Mouse (Mus musculus): ENCODE data around the gene Tbrg4.

The Tbrg4 gene

DNA sequence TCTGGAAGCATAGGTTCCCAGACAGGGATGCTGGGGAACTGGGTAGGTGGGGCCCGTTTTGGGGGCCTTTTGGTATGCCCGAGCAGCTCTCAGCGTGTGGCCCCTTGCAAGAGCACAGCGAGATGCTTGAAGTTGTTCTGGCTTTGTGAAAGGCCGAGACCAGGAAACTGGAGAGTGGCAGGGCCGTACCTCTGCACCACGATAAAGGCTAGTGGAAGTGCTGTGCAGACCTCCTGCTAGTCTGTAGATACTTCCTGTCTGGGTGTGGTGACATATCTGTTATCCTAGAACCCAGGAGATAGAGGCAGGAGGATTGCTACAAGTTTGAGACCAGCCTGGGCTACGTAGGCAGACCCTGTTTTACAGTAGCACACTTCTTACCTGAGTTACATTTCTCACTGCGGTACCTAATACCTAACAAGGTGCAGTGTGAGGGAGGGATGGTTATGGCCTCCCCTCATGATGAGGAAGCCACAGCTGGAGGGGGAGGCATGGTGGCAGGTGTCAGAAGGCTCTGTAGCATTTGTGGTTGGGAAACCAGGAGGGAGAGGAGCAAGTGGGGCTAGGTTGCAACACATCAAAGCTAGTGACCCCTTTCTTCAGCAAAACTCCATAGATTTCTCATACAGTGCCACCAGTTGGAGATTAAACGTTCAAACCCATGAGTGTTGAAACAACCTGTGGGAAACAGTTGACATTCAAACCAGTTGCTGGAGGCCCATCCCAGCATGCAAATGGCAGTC lies 34.8 kb downstream of the Tbrg4 start:
- DNase-seq (ENCODE audit: low read depth, low spot score), result no peak

DNA sequence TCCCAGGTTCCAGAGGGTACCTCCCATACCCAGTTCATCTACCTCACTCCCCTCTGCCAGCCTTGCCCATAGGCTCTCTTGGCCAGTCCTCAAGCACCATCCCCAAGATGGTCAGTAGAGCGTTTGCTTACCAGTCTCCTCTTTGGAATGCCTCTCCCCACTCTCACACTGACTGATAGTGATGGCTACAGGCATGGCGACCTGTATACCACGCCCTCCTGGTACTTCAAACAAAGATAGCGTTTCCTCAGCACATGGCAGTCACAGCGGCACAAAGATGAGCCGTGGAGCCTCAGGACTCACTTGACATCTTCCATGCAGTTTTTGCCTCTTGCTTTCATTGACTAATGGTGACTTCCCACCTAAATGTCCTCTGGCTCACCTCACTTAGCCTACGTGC lies 36.0 kb downstream of the Tbrg4 start:
- DNase-seq (ENCODE audit: low read depth, low spot score), result no peak

DNA sequence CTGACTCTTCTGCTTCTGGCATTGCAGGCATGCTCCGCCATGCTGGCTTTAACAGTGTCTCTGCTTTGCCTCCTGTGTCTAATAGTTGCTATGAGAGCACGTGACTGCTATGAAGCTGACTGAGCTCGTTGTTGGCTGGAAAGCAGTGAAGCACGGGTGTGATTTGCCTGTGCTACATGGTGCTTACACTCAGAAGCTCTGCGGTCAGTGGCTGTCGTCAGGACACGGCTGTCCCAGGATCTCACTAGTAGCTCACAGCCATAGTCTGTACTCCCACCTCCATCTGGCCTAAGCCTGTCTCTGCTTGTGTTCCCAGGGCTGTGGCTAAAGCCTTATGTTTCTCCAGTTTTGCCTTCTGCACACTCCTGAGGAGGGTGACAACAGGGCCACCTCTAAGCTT lies 37.6 kb downstream of the Tbrg4 start:
- peak; percentile 84 for DNase-seq (ENCODE audit: low read depth, low spot score)

DNA sequence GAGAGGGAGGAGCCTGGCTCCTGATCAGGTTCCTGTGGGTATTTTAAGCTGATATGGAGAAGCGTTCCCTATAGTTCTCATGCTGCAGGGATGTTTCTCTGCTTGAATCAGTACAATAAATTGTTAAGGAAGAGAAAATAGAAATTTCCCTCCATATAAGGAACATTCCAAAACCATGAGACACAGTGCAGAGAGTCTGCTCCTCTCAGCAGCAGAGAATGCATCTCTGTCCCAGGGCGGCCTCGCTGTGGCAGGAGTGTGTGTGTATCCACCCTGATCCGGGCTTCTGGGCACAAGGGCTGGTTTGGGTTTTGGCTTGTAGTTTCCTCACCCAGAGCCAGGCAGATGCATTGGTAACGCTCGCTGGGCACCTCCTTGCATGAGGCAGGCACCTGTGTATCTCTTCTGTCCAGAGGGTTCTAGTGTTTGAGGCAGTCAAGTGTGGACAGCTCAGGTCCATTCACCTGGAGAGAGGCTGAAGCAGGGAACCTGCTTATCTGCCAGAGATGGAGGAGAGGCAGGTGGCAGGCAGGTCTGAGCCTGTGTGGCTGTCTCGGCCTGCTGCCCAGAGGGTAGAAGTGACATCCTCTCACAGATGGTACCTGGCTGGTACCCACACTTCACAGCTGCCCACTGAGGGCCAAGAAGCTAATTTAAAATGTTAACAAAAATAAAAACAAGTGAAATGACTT lies 38.5 kb downstream of the Tbrg4 start:
- peak; percentile 91 for DNase-seq (ENCODE audit: low read depth, low spot score)

DNA sequence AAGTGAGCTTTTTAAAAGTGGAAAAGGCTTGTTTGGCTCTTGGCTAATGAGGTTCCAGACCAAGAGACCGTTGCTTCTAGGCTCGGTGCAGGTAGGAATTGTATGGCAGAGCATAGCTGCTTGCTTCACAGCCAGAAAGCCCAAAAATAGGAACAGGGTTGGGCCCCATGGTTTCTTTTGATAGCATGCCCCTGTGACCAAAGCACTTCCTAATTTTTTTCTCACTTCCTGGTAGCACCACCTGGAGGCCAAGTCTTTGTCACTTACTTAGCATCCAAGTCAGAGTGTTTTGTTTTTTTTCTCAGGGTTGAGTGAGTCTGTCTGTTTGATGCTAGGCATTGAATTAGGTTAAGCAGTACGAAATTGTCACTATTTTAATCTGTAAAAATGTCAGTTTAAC lies 39.2 kb downstream of the Tbrg4 start:
- peak; percentile 92 for DNase-seq (ENCODE audit: low read depth, low spot score)

DNA sequence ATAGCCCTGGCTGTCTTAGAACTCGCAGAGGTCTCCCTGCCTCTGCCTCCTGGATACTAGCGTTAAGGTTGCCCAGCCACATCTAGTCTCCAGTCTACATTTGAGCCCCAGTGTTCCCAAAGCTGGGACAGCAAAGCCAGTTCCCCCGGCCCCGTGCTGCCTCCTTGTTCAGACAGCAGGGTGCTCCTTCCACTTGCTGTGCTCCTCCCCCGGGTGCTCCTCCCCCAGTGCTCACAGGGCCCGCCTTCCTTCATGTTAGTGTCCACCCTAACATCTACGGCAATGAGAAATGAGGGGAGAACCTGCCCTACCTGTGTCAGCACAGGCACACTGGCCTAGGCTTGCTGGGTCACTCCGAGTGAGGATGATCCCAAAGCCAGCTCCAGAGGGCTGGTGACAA lies 40.1 kb downstream of the Tbrg4 start:
- DNase-seq (ENCODE audit: low read depth, low spot score), result peak; percentile 64

DNA sequence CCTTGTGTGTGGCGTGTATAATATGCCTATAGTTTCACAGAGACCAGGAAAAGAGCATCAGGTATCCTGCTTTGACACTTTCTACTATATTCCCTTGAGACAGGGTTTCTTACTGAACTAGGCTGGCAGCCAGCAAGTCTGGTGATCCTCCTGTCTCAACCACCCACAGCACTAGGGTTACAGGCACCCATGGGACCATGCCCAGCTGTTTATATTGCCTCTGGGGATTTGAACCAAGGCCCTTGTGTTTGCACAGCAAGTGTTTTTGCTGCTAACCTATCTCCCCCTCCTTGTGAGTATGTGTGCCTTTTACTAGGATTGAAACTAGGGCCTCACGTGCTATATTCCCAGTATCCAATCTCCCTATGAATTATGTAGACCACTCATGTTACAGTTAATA lies 44.3 kb downstream of the Tbrg4 start:
- DNase-seq (ENCODE audit: low read depth, low spot score), result peak; percentile 63

DNA sequence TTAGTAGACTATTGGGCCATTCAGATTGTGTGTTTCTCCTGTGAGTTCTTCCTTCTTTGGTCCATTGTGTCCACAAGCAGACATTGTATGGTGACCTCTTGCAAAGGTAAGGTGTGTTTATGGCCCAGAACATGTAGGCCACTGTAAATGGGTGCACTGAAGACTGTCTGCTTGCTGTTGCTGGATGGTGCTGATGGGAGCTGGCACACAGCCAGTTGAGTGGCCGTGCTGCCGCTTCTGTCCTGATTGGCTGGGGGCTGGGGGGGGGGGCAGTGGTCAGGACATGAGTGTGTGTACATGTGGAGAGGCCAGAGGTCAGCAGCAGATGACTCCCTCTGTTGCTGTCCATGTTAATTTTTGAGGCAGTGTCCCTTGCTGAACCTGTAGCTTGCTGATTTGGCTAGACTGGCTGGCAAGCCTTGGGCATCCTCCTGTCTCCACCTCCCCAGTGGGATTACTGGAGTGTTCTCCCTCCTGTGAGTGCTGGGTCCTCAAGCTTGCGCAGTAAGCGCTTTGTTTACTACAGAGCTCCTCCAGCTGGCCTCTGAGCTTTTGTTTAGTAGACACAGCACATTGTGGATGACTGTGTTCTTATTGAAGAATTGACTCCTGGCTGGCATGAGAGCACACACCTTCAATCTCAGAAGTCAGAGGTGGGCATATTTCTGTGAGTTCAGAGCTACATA lies 45.7 kb downstream of the Tbrg4 start:
- no peak for DNase-seq (ENCODE audit: low read depth, low spot score)

DNA sequence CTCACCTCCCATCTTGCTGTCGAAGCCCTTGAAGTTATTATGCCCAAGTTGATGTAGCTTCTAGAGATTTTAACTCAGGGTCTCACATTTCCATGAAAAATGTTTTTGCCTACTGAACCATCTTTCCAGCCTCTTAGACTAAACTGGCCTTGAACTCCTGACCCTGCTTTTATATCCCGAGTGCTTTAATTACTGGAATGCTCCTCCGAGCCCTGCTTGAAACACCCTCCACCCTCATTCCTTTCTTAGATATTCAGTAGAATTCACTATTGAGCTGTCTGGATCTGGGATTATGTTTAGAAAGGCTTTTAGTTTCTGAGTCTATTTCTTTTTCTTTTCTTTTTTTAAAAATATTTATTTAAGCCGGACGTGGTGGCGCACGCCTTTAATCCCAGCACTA lies 46.5 kb downstream of the Tbrg4 start:
- no peak for DNase-seq (ENCODE audit: low read depth, low spot score)

DNA sequence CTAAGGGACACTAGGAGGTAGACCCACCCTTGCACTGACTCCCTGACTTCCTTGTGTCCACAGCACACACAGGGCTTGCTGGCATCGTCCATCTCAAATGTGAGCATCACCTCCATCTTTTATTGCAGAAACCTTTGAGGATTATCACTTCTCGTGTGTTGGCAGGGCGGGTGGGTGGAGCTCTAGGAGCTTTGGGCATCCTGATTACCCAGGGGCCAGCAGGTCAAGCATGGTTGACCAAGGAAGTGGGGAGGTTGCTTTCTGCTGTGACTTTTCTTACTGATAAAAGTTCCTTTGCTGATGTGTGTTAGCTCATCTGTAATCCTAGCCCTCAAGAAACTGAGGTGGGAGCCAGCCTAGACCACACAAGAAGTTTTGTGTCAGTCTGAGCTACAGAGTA lies 49.7 kb downstream of the Tbrg4 start:
- DNase-seq (ENCODE audit: low read depth, low spot score), result peak; percentile 37

DNA sequence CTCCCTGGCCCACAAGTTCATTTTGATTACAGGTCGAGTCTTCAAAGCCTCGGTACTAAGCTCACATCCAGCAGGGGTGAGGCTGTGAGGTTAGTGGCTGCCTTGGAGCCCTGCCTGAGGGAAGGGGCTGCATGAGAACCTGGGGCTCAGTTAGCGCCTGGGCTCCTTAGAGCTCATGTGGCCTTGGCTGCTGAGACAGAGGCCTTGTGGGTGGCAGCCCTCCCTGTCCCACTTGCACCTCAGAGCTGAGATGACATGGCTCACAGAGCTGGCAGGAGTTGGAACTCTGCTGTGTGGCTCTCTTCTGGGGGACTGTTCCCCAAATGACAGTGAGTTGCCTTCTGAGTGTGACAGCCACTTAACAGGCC lies 56.5 kb downstream of the Tbrg4 start:
- no peak for DNase-seq (ENCODE audit: low read depth, low spot score)

DNA sequence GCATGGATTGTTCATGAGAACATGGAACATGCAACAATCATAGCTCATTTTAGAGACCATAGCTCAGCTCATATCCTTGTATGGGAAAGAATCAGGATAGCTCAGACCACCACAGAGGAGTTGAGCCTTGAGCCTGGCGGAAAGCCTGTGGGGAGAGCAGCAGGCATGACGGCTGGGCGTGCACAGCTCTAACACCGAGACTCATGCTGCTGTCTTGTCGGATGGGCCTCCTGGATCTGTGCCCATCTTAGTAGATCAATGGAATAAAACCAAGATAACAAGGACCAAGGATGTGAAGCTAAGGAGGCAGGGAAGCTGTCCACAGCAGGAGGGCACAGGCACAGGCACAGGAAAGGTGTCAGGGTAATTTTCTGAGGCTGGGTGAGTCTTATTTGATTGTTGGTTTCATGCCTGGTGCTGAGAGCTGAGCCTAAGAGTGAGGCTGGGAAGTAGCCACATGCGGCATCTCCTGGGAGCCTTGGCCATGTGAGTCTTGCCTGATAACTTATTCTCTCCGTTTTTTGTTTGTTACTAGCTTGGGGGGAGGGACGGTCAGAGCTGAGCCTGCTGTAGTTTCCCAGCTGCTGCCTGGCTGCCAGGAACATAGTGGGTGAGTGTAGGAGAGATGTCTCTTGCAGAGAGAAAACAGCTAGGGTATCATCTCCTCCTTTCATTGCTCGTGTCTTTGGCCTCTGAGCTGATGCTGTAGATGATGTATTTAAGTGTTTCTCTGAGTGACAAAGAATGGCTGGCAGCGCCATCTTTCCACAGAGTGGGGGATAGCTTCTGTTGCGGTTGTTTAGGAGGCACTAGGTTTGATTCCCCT lies 57.1 kb downstream of the Tbrg4 start:
- DNase-seq (ENCODE audit: low read depth, low spot score), result no peak

DNA sequence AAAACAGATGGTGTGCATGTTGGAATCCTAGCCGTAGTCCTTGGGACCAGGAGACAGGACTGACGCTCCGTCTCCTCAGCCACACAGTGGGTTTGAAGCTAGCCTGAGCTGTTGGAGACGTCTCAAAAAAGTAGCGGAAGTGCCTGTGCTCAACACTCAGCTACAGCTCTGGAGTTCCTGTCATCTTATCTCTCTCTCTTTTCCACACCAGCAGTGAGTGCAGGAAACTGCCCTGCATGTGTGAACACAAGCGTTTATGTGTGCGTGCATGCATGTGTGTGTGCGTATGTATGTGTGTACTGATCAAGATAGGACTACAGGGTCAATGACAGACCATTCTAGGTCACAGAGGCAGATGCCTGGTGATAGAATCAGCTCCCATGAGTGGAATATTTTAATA lies 57.9 kb downstream of the Tbrg4 start:
- no peak for DNase-seq (ENCODE audit: low read depth, low spot score)

DNA sequence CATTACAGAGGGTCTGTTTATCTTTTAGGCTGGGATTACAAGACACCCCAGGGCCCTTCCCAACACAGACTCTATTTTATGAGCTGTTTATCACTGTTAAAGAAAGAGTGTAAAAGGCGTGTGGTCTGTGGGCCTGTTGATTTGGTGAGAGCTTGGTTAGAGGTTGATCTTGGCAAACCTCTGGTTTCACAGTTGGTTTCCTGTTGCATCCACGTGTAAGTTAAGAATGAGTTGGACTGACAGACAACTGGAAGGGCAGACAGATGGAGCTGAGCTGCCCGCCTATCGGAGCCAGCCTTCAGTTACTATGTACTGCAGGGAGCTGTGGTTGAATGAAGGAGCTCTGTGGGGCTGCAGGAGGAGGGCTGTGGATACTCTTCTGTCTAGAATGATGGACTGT lies 59.4 kb downstream of the Tbrg4 start:
- DNase-seq (ENCODE audit: low read depth, low spot score), result no peak

Measured in A20 (cell line).